Comparison of ENCODE assay signal across 12 mouse cellular contexts in genomic region chr3:24321489-24322405, GRCm38 (mm10).
DNase-seq lines count a peak whose midpoint lies in the region; ATAC-seq and TF ChIP-seq lines count a peak whose summit lies in the region.
"Had no signal": no experiment of that assay in that cellular context is flagged by ENCODE, and none has a peak within 500 bp of the region (broad histone marks: within the 10 kb centered on the region; RNA-seq: fewer than 3 reads in every experiment).

No protein-coding gene starts in this region.

- H3K4me2 ChIP-seq in heart, postnatal 0 days (ENCODE audit: low read depth, low read length) = no peak overlapping the region
- H3K4me2 ChIP-seq: heart, embryonic 13.5 days had no signal

- no peaks in the 10 kb centered on the region for H3K9me3 ChIP-seq in heart, postnatal 0 days (replicated peaks; ENCODE audit: control insufficient read depth, low read length)
- H3K9me3 ChIP-seq: heart, embryonic 13.5 days had no signal

- no peaks in the 10 kb centered on the region for H3K4me1 ChIP-seq in heart, postnatal 0 days (ENCODE audit: control insufficient read depth, insufficient read depth)
- H3K4me1 ChIP-seq: heart, embryonic 13.5 days had no signal

- H3K9ac ChIP-seq in heart, postnatal 0 days (replicated peaks; ENCODE audit: low read depth, low read length) = no peak overlapping the region
- H3K9ac ChIP-seq: heart, embryonic 13.5 days had no signal

- no peak overlapping the region for H3K27ac ChIP-seq in heart, postnatal 0 days (ENCODE audit: low read depth)
- no peak overlapping the region for H3K27ac ChIP-seq in left cerebral cortex, adult 2 months
- H3K27ac ChIP-seq: heart, embryonic 13.5 days had no signal

- intact Hi-C loops in left cerebral cortex, adult 2 months (cut with DNase I) = no loop called here

- DNase-seq in heart, postnatal 0 days (ENCODE audit: low spot score) = no peak
- DNase-seq in heart, adult 18-20 months = no peak
- peak; percentile 20 for DNase-seq in A20 (ENCODE audit: low read depth, low spot score)
- DNase-seq in brain, adult 2 months (ENCODE audit: low read depth, low spot score) = peak; percentile 34
- peak; percentile 12 to 59 for DNase-seq in kidney, postnatal 25 days
- no peak for DNase-seq in left cerebral cortex, adult 2 months (ENCODE audit: extremely low spot score in 1 of 2, low spot score in 2 of 2)
- no peak for DNase-seq in left cerebral cortex, adult 11 months (ENCODE audit: low spot score)
- DNase-seq in lung, postnatal 10 days = no peak
- DNase-seq: lung, adult 2 months; right cerebral cortex, postnatal 14 days had no signal

- ATAC-seq in heart, postnatal 0 days (ENCODE audit: insufficient read depth, low read depth) = no peak
- ATAC-seq: CD4-positive, CD25-positive, alpha-beta regulatory T cell, adult 4 months had no signal

- WGBS in heart, postnatal 0 days = 73% methylated on average over 11 of the region's 11 CpGs

- peak; percentile 7; the same call in 1 of the 2 replicates for TF ChIP-seq CTCF in heart, postnatal 0 days (IDR thresholded peaks at IDR 0.05; ENCODE audit: low read depth)
- no peak; the same call in none of the 2 replicates for TF ChIP-seq CTCF in left cerebral cortex, adult 2 months (IDR thresholded peaks at IDR 0.05)

- no peak for TF ChIP-seq EP300 in heart, postnatal 0 days (IDR thresholded peaks at IDR 0.05; ENCODE audit: low read depth)

- H3K36me3 ChIP-seq in heart, postnatal 0 days (replicated peaks; ENCODE audit: control insufficient read depth, insufficient read depth, low read length) = no peaks in the 10 kb centered on the region
- H3K36me3 ChIP-seq: heart, embryonic 13.5 days had no signal

- no peak overlapping the region for H3K4me3 ChIP-seq in heart, postnatal 0 days (ENCODE audit: low read depth, low read length)
- no peak overlapping the region for H3K4me3 ChIP-seq in left cerebral cortex, adult 2 months
- H3K4me3 ChIP-seq: heart, embryonic 13.5 days had no signal

- H3K27me3 ChIP-seq in heart, postnatal 0 days (ENCODE audit: control insufficient read depth, insufficient read depth, low read length) = no peaks in the 10 kb centered on the region
- H3K27me3 ChIP-seq: heart, embryonic 13.5 days had no signal

Comparison
In these comparisons a context has a peak if more than half of its experiments do, and no peak if none do; other contexts are left out.
1. DNase-seq: peak in A20 (single experiment), brain, adult 2 months (single experiment) and kidney, postnatal 25 days (2 of 2); none in heart, postnatal 0 days (single experiment), heart, adult 18-20 months (0 of 2), left cerebral cortex, adult 2 months (0 of 2), left cerebral cortex, adult 11 months (single experiment) and lung, postnatal 10 days (single experiment).